Mouse (Mus musculus) C2C12 (cell line): ENCODE results near the gene Prkra.

Source experiments
- CEBPB ChIP-seq: IDR thresholded peaks from one replicate; pipeline ENCODE4 v1.6.1; 2011; ENCODE audit warnings: low read depth, mild to moderate bottlenecking, control low read depth, moderate library complexity
- CTCF ChIP-seq: IDR thresholded peaks from one replicate; pipeline ENCODE4 v1.5.1; 2011; ENCODE audit not compliant: control insufficient read depth, insufficient read depth, insufficient read length
- FOSL1 ChIP-seq: IDR thresholded peaks from one replicate; pipeline ENCODE4 v1.8.0; 2011; ENCODE audit warnings: mild to moderate bottlenecking, low read length; ENCODE audit not compliant: poor library complexity, insufficient read depth, severe bottlenecking
- MAX ChIP-seq: IDR thresholded peaks from one replicate; pipeline ENCODE4 v1.6.1; 2011; ENCODE audit warnings: mild to moderate bottlenecking, control low read depth
- MYOD1 ChIP-seq: IDR thresholded peaks from one replicate; pipeline ENCODE4 v1.6.1; 2011; ENCODE audit warnings: low read depth; ENCODE audit not compliant: control insufficient read depth, insufficient read length
- MYOG ChIP-seq: IDR thresholded peaks from one replicate; pipeline ENCODE4 v1.6.1; 2011; ENCODE audit not compliant: control insufficient read depth, insufficient read length; ENCODE audit errors: extremely low read depth
- USF1 ChIP-seq: IDR thresholded peaks from one replicate; pipeline ENCODE4 v1.6.1; 2011; ENCODE audit warnings: low read depth, mild to moderate bottlenecking, control low read depth, moderate library complexity

DNA sequence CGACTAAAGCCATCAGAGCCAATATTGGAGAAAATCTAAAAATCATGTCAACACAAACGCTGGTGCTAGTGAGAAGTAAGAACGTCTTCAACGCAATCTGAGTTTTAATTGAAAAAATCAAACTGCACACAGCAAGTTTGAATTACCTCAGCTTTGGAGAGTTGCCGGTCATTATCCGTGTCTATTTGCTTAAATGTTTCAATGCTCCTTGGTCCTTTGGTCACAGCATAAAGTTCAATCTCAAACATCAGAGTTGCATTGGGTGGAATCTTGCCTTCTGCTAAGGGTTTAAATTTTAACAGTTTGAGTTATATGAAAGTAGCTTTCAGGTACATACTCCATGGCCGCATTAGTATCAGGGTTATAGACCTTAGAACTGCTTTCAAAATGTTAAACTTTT, 17.7 kb upstream of the Prkra start:
- no peak for TF ChIP-seq CEBPB
- TF ChIP-seq CTCF = no peak
- TF ChIP-seq MYOD1 = no peak
- TF ChIP-seq USF1 = no peak
- TF ChIP-seq MAX = no peak
- no peak for TF ChIP-seq FOSL1
- no peak for TF ChIP-seq MYOG
